8 mouse cellular contexts compared by ENCODE assay signal in the genomic region with DNA sequence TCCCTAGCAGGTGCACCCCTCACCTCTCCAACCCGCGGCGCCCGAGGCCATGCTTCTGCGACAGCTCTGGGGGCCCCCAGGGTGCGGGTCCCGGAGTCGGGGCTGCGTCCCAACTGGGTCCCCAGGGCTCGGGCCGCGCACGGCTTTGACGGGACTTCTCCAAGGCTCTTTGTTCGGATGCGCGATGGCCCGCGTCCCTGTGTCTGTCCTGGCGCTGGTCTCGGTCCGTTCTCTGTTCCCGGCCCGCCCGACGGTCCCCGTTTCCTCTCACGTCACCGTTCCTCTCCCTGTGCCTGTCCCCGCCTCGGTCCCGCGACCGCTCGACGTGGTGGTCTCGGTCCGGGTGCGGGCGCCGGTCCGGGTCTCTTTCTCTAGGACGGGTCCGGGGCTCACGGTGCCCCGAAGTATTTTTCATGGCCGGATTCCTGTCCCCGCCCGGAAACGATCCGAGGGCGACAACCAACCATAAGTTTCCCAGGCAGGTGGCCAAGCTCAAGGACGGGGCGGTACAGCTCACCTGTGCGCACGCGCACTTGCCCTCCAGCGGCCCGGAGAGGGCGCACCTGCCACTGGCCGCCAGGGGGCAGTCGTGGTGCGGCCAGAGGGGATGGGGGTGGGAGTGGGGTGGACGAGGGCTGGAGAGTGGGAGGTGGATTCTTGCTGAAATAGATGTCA. TPM values are rescaled to one million over a fixed set of nuclear protein-coding genes. Genes with fewer than 3 reads are reported as not detected.
DNase-seq lines count a peak whose midpoint lies in the region; ATAC-seq and TF ChIP-seq lines count a peak whose summit lies in the region.

A gene (minus strand): TSS at position 511 of the 675 bp plus-strand sequence.

- no peaks in the 10 kb centered on the region for H3K4me1 ChIP-seq in heart, adult 2 months (ENCODE audit: control insufficient read depth, insufficient read depth, low read length)
- H3K4me1 ChIP-seq in heart, embryonic 15.5 days (replicated peaks), result peaks cover 27% of the 10 kb centered on the region
- peaks cover 21% of the 10 kb centered on the region for H3K4me1 ChIP-seq in stomach, embryonic 16.5 days (ENCODE audit: control insufficient read depth, insufficient read depth, low read length)

- peaks cover 3% of the 10 kb centered on the region for H3K27me3 ChIP-seq in heart, adult 2 months (ENCODE audit: control insufficient read depth, insufficient read depth, low read length)
- H3K27me3 ChIP-seq in heart, embryonic 15.5 days, result peaks cover 48% of the 10 kb centered on the region
- peaks cover 15% of the 10 kb centered on the region for H3K27me3 ChIP-seq in stomach, embryonic 16.5 days (ENCODE audit: control insufficient read depth, insufficient read depth, low read length)

- peak; percentile 64 for TF ChIP-seq CTCF in heart, adult 2 months (IDR thresholded peaks at IDR 0.05)

- DNase-seq in heart, adult 2 months, result peak; percentile 24 to 34
- no peak for DNase-seq in heart, postnatal 36 days
- DNase-seq in cerebellum, postnatal 10 days, result peak; percentile 72 to 76
- peak; percentile 78 to 91 for DNase-seq in kidney, postnatal 36 days
- peak; percentile 60 for DNase-seq in mesoderm, embryonic 11.5 days (ENCODE audit: low read depth, low spot score)
- DNase-seq in right cerebral cortex, adult 2 months (ENCODE audit: low spot score in 2 of 2), result no peak

- H3K4me2 ChIP-seq in heart, embryonic 15.5 days, result peak within 1 kb of the TSS; percentile 87
- H3K4me2 ChIP-seq in stomach, embryonic 16.5 days (ENCODE audit: low read depth, low read length), result peak within 1 kb of the TSS; percentile 74

- H3K4me3 ChIP-seq in heart, adult 2 months, result peak within 1 kb of the TSS; percentile 14; the same call in 1 of the 2 replicates
- peak within 1 kb of the TSS; percentile 53 for H3K4me3 ChIP-seq in heart, embryonic 15.5 days
- peak within 1 kb of the TSS; percentile 58 for H3K4me3 ChIP-seq in stomach, embryonic 16.5 days (replicated peaks; ENCODE audit: low read length)

- no peak for TF ChIP-seq EP300 in heart, adult 2 months (IDR thresholded peaks at IDR 0.05; ENCODE audit: insufficient read depth, low read depth, low read length)

- intact Hi-C loops in heart, adult 2 months (cut with DNase I), result no loop called here
- intact Hi-C loops in heart, postnatal 36 days (cut with DNase I), result no loop called here

- no peak for TF ChIP-seq POLR2A in heart, adult 2 months (IDR thresholded peaks at IDR 0.05; ENCODE audit: insufficient read depth, low read depth, low read length)

- H3K9ac ChIP-seq in heart, adult 2 months (ENCODE audit: low read depth, low read length), result no peak within 1 kb of the TSS
- peak within 1 kb of the TSS; percentile 42 for H3K9ac ChIP-seq in heart, embryonic 15.5 days
- H3K9ac ChIP-seq in stomach, embryonic 16.5 days (ENCODE audit: low read length), result peak within 1 kb of the TSS; percentile 72

- H3K9me3 ChIP-seq in heart, embryonic 15.5 days (replicated peaks), result no peaks in the 10 kb centered on the region
- H3K9me3 ChIP-seq in stomach, embryonic 16.5 days (replicated peaks; ENCODE audit: control insufficient read depth, low read length), result no peaks in the 10 kb centered on the region

- no peak for ATAC-seq in heart, embryonic 15.5 days (replicated peaks; ENCODE audit: insufficient number of reproducible peaks, insufficient read depth, low FRiP score, low read depth)
- peak; percentile 68 for ATAC-seq in stomach, embryonic 16.5 days (ENCODE audit: insufficient read depth, low FRiP score)

- H3K27ac ChIP-seq in heart, adult 2 months, result no peak within 1 kb of the TSS
- no peak within 1 kb of the TSS for H3K27ac ChIP-seq in heart, embryonic 15.5 days
- no peak within 1 kb of the TSS for H3K27ac ChIP-seq in stomach, embryonic 16.5 days (ENCODE audit: low read length)

- no peaks in the 10 kb centered on the region for H3K36me3 ChIP-seq in heart, adult 2 months (ENCODE audit: control insufficient read depth, insufficient read depth, low read length)
- H3K36me3 ChIP-seq in heart, embryonic 15.5 days, result no peaks in the 10 kb centered on the region
- no peaks in the 10 kb centered on the region for H3K36me3 ChIP-seq in stomach, embryonic 16.5 days (ENCODE audit: control insufficient read depth, insufficient read depth, low read length)

- WGBS in heart, adult 2 months, result 4% methylated on average over 64 of the region's 64 CpGs
- WGBS in heart, embryonic 15.5 days, result 4% methylated on average over 64 of the region's 64 CpGs
- WGBS in stomach, embryonic 16.5 days, result 2% methylated on average over 64 of the region's 64 CpGs

- H3K79me2 ChIP-seq in heart, adult 2 months (replicated peaks; ENCODE audit: control insufficient read depth, insufficient read depth, low read length), result no peaks in the 10 kb centered on the region

RNA-seq across cellular contexts. Expression of the gene that starts here (rescaled TPM):
- total RNA-seq in heart, adult 2 months (2021), result under 1 TPM; 0.11 to 0.31 TPM
- 0.10 and 0.12 TPM in 2 replicates for polyA plus RNA-seq in heart, adult 2 months (2012; rRNA removed)
- total RNA-seq in heart, postnatal 36 days (2021), result under 1 TPM; 0.14 to 0.19 TPM
- 0.47 and 1.4 TPM in 2 replicates for polyA plus RNA-seq in heart, embryonic 15.5 days (2015; fragmentation: Nextera tagmentation; extraction: Ambion mirVana)
- polyA plus RNA-seq in stomach, embryonic 16.5 days (2015; fragmentation: Nextera tagmentation; extraction: Ambion mirVana), result 6.5 and 7.1 TPM in 2 replicates

Comparison
In these comparisons a context has a peak if more than half of its experiments do, and no peak if none do; other contexts are left out.
1. Peak in DNase-seq and H3K4me3 ChIP-seq in heart, adult 2 months; RNA of the gene not detected or under 1 TPM.
2. DNase-seq: peak in cerebellum, postnatal 10 days (2 of 2), kidney, postnatal 36 days (2 of 2) and mesoderm, embryonic 11.5 days (single experiment); none in heart, postnatal 36 days (0 of 2) and right cerebral cortex, adult 2 months (0 of 2).
3. Peak in every context shown above with its lines, with median percentiles within 50 percentile points of each other: H3K4me3 ChIP-seq.